Mouse (Mus musculus) thymus, postnatal 0 days (tissue): ENCODE measurements around the gene Cpm. TPM values are rescaled to one million over a fixed set of nuclear protein-coding genes. Genes with fewer than 3 reads are reported as not detected.
"Not testable (repeated sequence)": the region's sequence is repeated elsewhere in the genome, so short reads cannot be mapped to it uniquely, and the experiment has no call there.

Source experiments
- DNase-seq: peaks from one replicate; pipeline ENCODE4 v3.0.0-alpha.2; 2015; ENCODE audit warnings: low spot score
- polyA plus RNA-seq: library from polyadenylated mRNA; unstranded; fragments of >200 nt; fragmentation: Nextera tagmentation; extraction: Ambion mirVana; gene quantifications from 2 replicates; pipeline ENCODE4 v1.2.1, GENCODE M21; 2015

Gene Cpm
- polyA plus RNA-seq, 1 experiment from 2014 or later, result 3.5 TPM

GRCm38 (mm10) chr10:117731244-117732101, 102.2 kb downstream of the Cpm start:
- DNase-seq, result peak; percentile 78

- DNase-seq, result no peak
Measured at GRCm38 (mm10) chr10:117732184-117732583, 102.9 kb downstream of the Cpm start.

- DNase-seq, result no peak
Measured at GRCm38 (mm10) chr10:117732962-117733592, 103.8 kb downstream of the Cpm start.

GRCm38 (mm10) chr10:117733626-117734025, 104.3 kb downstream of the Cpm start:
- DNase-seq, result not testable (repeated sequence)

- not testable (repeated sequence) for DNase-seq
Measured at GRCm38 (mm10) chr10:117734104-117734852, 105.0 kb downstream of the Cpm start.

- not testable (repeated sequence) for DNase-seq
Measured at GRCm38 (mm10) chr10:117735396-117735795, 106.1 kb downstream of the Cpm start.

GRCm38 (mm10) chr10:117736573-117736972, 107.3 kb downstream of the Cpm start:
- no peak for DNase-seq

Other genes starting within 250 kb of the Cpm start
- gene Cpsf6, start 249.5 kb upstream of the Cpm start, polyA plus RNA-seq, result 154 and 161 TPM in 2 replicates
- 35.5 and 44.6 TPM in 2 replicates for gene Mdm2, start 81.3 kb downstream of the Cpm start, polyA plus RNA-seq
- gene Slc35e3, start 116.9 kb downstream of the Cpm start, polyA plus RNA-seq, result 8.1 and 8.4 TPM in 2 replicates
- gene Nup107, start 163.2 kb downstream of the Cpm start, polyA plus RNA-seq, result 73.7 and 81.7 TPM in 2 replicates
- 234 and 261 TPM in 2 replicates for gene Rap1b, start 216.5 kb downstream of the Cpm start, polyA plus RNA-seq